ENCODE assay signal across 30 mouse cellular contexts in the genomic region with DNA sequence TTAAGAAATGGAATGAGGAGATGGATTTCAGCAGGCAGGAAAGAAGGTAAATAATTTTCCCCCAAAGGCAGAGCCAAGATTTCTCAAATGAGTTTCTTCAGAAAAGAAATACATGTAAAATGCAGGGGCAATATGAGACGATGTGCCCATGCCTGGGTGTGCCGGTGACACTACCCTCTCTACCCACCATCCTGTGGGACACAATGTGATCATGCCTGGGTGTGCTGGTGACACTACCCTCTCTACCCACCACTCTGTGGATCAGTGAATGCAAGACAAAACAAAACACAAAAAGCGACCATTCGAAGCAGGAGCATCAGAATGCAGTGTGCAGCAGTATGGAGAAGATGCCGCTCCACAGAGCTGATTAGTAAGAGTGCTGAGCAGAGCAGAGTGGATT.
DNase-seq lines count a peak whose midpoint lies in the region; ATAC-seq lines count a peak whose summit lies in the region.
"Had no signal": no experiment of that assay in that cellular context is flagged by ENCODE, and none has a peak within 500 bp of the region (broad histone marks: within the 10 kb centered on the region; RNA-seq: fewer than 3 reads in every experiment).

No protein-coding gene starts in this region.

- no peaks in the 10 kb centered on the region for H3K27me3 ChIP-seq in forebrain, embryonic 16.5 days (replicated peaks; ENCODE audit: control insufficient read depth, insufficient read depth, low read length)
- H3K27me3 ChIP-seq in forebrain, embryonic 11.5 days (ENCODE audit: control insufficient read depth, insufficient read depth, low read length) = no peaks in the 10 kb centered on the region
- no peaks in the 10 kb centered on the region for H3K27me3 ChIP-seq in hindbrain, embryonic 14.5 days (ENCODE audit: control insufficient read depth, insufficient read depth, low read length)
- no peaks in the 10 kb centered on the region for H3K27me3 ChIP-seq in hindbrain, embryonic 11.5 days (ENCODE audit: control insufficient read depth, insufficient read depth, low read length)
- no peaks in the 10 kb centered on the region for H3K27me3 ChIP-seq in midbrain, embryonic 13.5 days
- H3K27me3 ChIP-seq in midbrain, embryonic 10.5 days (ENCODE audit: low read depth, poor library complexity, severe bottlenecking) = no peaks in the 10 kb centered on the region
- H3K27me3 ChIP-seq in neural tube, embryonic 13.5 days = no peaks in the 10 kb centered on the region
- no peaks in the 10 kb centered on the region for H3K27me3 ChIP-seq in neural tube, embryonic 15.5 days (replicated peaks)
- H3K27me3 ChIP-seq: CH12.LX; embryonic facial prominence, embryonic 13.5 days; embryonic facial prominence, embryonic 15.5 days; forebrain, embryonic 13.5 days; forebrain, embryonic 15.5 days had no signal

- no peak overlapping the region for H3K4me2 ChIP-seq in forebrain, embryonic 16.5 days (ENCODE audit: low read length)
- no peak overlapping the region for H3K4me2 ChIP-seq in forebrain, embryonic 11.5 days (ENCODE audit: low read depth, low read length, severe bottlenecking)
- no peak overlapping the region for H3K4me2 ChIP-seq in hindbrain, embryonic 14.5 days (replicated peaks)
- no peak overlapping the region for H3K4me2 ChIP-seq in hindbrain, embryonic 11.5 days (replicated peaks; ENCODE audit: low read depth, low read length)
- no peak overlapping the region for H3K4me2 ChIP-seq in midbrain, embryonic 13.5 days (replicated peaks)
- H3K4me2 ChIP-seq in neural tube, embryonic 13.5 days = no peak overlapping the region
- no peak overlapping the region for H3K4me2 ChIP-seq in neural tube, embryonic 15.5 days
- H3K4me2 ChIP-seq: embryonic facial prominence, embryonic 13.5 days; embryonic facial prominence, embryonic 15.5 days; forebrain, embryonic 13.5 days; forebrain, embryonic 15.5 days had no signal

- H3K9ac ChIP-seq in forebrain, embryonic 16.5 days (replicated peaks; ENCODE audit: low read depth, low read length) = no peak overlapping the region
- H3K9ac ChIP-seq in forebrain, embryonic 11.5 days (ENCODE audit: low read length) = no peak overlapping the region
- H3K9ac ChIP-seq in hindbrain, embryonic 14.5 days = no peak overlapping the region
- H3K9ac ChIP-seq in hindbrain, embryonic 11.5 days (ENCODE audit: low read depth, low read length) = no peak overlapping the region
- H3K9ac ChIP-seq in midbrain, embryonic 13.5 days (replicated peaks) = no peak overlapping the region
- H3K9ac ChIP-seq in neural tube, embryonic 13.5 days = no peak overlapping the region
- H3K9ac ChIP-seq in neural tube, embryonic 15.5 days (replicated peaks) = no peak overlapping the region
- H3K9ac ChIP-seq: embryonic facial prominence, embryonic 13.5 days; embryonic facial prominence, embryonic 15.5 days; forebrain, embryonic 13.5 days; forebrain, embryonic 15.5 days had no signal

- H3K4me1 ChIP-seq in forebrain, embryonic 16.5 days (replicated peaks; ENCODE audit: control insufficient read depth, insufficient read depth, low read length) = peaks cover 4% of the 10 kb centered on the region; the same call in 1 of the 2 replicates
- H3K4me1 ChIP-seq in forebrain, embryonic 11.5 days (replicated peaks; ENCODE audit: control insufficient read depth, insufficient read depth, low read length) = 0 out of 2 replicates have a peak, but pooled peaks cover 3% of the 10 kb centered on the region
- no peaks in the 10 kb centered on the region for H3K4me1 ChIP-seq in hindbrain, embryonic 14.5 days (replicated peaks; ENCODE audit: control insufficient read depth, insufficient read depth, low read length)
- H3K4me1 ChIP-seq in hindbrain, embryonic 11.5 days (replicated peaks; ENCODE audit: control insufficient read depth, insufficient read depth, low read length) = no peaks in the 10 kb centered on the region
- peaks cover 12% of the 10 kb centered on the region; the same call in 1 of the 2 replicates for H3K4me1 ChIP-seq in midbrain, embryonic 13.5 days (replicated peaks)
- peaks cover 19% of the 10 kb centered on the region for H3K4me1 ChIP-seq in midbrain, embryonic 10.5 days
- no peaks in the 10 kb centered on the region for H3K4me1 ChIP-seq in neural tube, embryonic 13.5 days (replicated peaks)
- no peaks in the 10 kb centered on the region for H3K4me1 ChIP-seq in neural tube, embryonic 15.5 days
- H3K4me1 ChIP-seq: embryonic facial prominence, embryonic 13.5 days; embryonic facial prominence, embryonic 15.5 days had no signal

- no peak for DNase-seq in forebrain, embryonic 11.5 days (ENCODE audit: low spot score)
- DNase-seq in hindbrain, embryonic 14.5 days (ENCODE audit: low spot score) = no peak
- DNase-seq in hindbrain, embryonic 11.5 days (ENCODE audit: low spot score) = no peak
- DNase-seq in midbrain, embryonic 10.5 days (ENCODE audit: low spot score) = no peak
- DNase-seq: adrenal gland, adult 8-10 months; adrenal gland, postnatal 14 days; adrenal gland, postnatal 36 days; B cell, adult 2 months; cerebellum, adult 11 months; cerebellum, adult 18-20 months; cerebellum, adult 8-10 months; cerebellum, adult 9-11 months; cerebellum, postnatal 14 days; cerebellum, postnatal 36 days; embryo, embryonic 11 days had no signal

- H3K9me3 ChIP-seq in forebrain, embryonic 16.5 days (ENCODE audit: control insufficient read depth, low read length) = no peaks in the 10 kb centered on the region
- H3K9me3 ChIP-seq in forebrain, embryonic 11.5 days (ENCODE audit: control insufficient read depth, low read length) = no peaks in the 10 kb centered on the region
- no peaks in the 10 kb centered on the region for H3K9me3 ChIP-seq in hindbrain, embryonic 14.5 days (ENCODE audit: control insufficient read depth, low read length)
- no peaks in the 10 kb centered on the region for H3K9me3 ChIP-seq in hindbrain, embryonic 11.5 days (ENCODE audit: control insufficient read depth, low read length)
- H3K9me3 ChIP-seq in midbrain, embryonic 13.5 days = no peaks in the 10 kb centered on the region
- no peaks in the 10 kb centered on the region for H3K9me3 ChIP-seq in midbrain, embryonic 10.5 days (replicated peaks)
- no peaks in the 10 kb centered on the region for H3K9me3 ChIP-seq in neural tube, embryonic 13.5 days
- H3K9me3 ChIP-seq in neural tube, embryonic 15.5 days (replicated peaks) = no peaks in the 10 kb centered on the region
- H3K9me3 ChIP-seq: embryonic facial prominence, embryonic 13.5 days; embryonic facial prominence, embryonic 15.5 days; forebrain, embryonic 10.5 days; forebrain, embryonic 13.5 days; forebrain, embryonic 15.5 days; G1E had no signal

- no peak overlapping the region for H3K4me3 ChIP-seq in forebrain, embryonic 16.5 days (replicated peaks; ENCODE audit: low read length)
- H3K4me3 ChIP-seq in forebrain, embryonic 11.5 days (ENCODE audit: low read depth, low read length) = no peak overlapping the region
- no peak overlapping the region for H3K4me3 ChIP-seq in hindbrain, embryonic 14.5 days (replicated peaks; ENCODE audit: low read length)
- H3K4me3 ChIP-seq in hindbrain, embryonic 11.5 days (ENCODE audit: low read depth, low read length) = no peak overlapping the region
- H3K4me3 ChIP-seq in midbrain, embryonic 13.5 days (replicated peaks) = no peak overlapping the region
- no peak overlapping the region for H3K4me3 ChIP-seq in midbrain, embryonic 10.5 days
- no peak overlapping the region for H3K4me3 ChIP-seq in neural tube, embryonic 13.5 days
- no peak overlapping the region for H3K4me3 ChIP-seq in neural tube, embryonic 15.5 days (replicated peaks)
- H3K4me3 ChIP-seq: embryonic facial prominence, embryonic 13.5 days; embryonic facial prominence, embryonic 15.5 days; erythroblast, embryonic 14.5 days; forebrain, embryonic 10.5 days; forebrain, embryonic 13.5 days; forebrain, embryonic 15.5 days had no signal

- H3K36me3 ChIP-seq in forebrain, embryonic 16.5 days (ENCODE audit: control insufficient read depth, insufficient read depth) = no peaks in the 10 kb centered on the region
- H3K36me3 ChIP-seq in forebrain, embryonic 11.5 days (ENCODE audit: control insufficient read depth, insufficient read depth, low read length) = no peaks in the 10 kb centered on the region
- H3K36me3 ChIP-seq in hindbrain, embryonic 14.5 days (replicated peaks; ENCODE audit: control insufficient read depth, insufficient read depth) = no peaks in the 10 kb centered on the region
- no peaks in the 10 kb centered on the region for H3K36me3 ChIP-seq in hindbrain, embryonic 11.5 days (ENCODE audit: control insufficient read depth, insufficient read depth, low read length)
- no peaks in the 10 kb centered on the region for H3K36me3 ChIP-seq in midbrain, embryonic 13.5 days
- no peaks in the 10 kb centered on the region for H3K36me3 ChIP-seq in midbrain, embryonic 10.5 days
- H3K36me3 ChIP-seq in neural tube, embryonic 13.5 days = no peaks in the 10 kb centered on the region
- no peaks in the 10 kb centered on the region for H3K36me3 ChIP-seq in neural tube, embryonic 15.5 days
- H3K36me3 ChIP-seq: embryonic facial prominence, embryonic 13.5 days; embryonic facial prominence, embryonic 15.5 days; forebrain, embryonic 10.5 days; forebrain, embryonic 15.5 days; G1E had no signal

- peak; percentile 8; the same call in 1 of the 2 replicates for ATAC-seq in forebrain, embryonic 16.5 days
- no peak for ATAC-seq in forebrain, embryonic 11.5 days (replicated peaks; ENCODE audit: low FRiP score)
- ATAC-seq in hindbrain, embryonic 14.5 days (ENCODE audit: low FRiP score) = no peak
- no peak for ATAC-seq in hindbrain, embryonic 11.5 days (ENCODE audit: low FRiP score)
- 0 out of 2 replicates have a peak, but pooled peaks have one; percentile 48 for ATAC-seq in midbrain, embryonic 13.5 days
- no peak; the same call in 1 of the 2 replicates for ATAC-seq in neural tube, embryonic 13.5 days (ENCODE audit: low read depth)
- ATAC-seq in neural tube, embryonic 15.5 days (ENCODE audit: low FRiP score) = no peak; the same call in 1 of the 2 replicates
- ATAC-seq: activated CD4-positive, CD25-positive, alpha-beta regulatory T cell, adult 4 months; CD4-positive, CD25-positive, alpha-beta regulatory T cell, adult 4 months; forebrain, embryonic 13.5 days; forebrain, embryonic 15.5 days; Patski had no signal

- H3K27ac ChIP-seq in forebrain, embryonic 16.5 days (ENCODE audit: low read length) = no peak overlapping the region
- no peak overlapping the region for H3K27ac ChIP-seq in forebrain, embryonic 11.5 days (ENCODE audit: low read depth, low read length)
- H3K27ac ChIP-seq in hindbrain, embryonic 14.5 days = peak overlapping the region; percentile 55
- no peak overlapping the region for H3K27ac ChIP-seq in hindbrain, embryonic 11.5 days (ENCODE audit: low read depth, low read length)
- no peak overlapping the region for H3K27ac ChIP-seq in midbrain, embryonic 13.5 days
- H3K27ac ChIP-seq in midbrain, embryonic 10.5 days (replicated peaks) = no peak overlapping the region
- H3K27ac ChIP-seq in neural tube, embryonic 13.5 days (replicated peaks) = peak overlapping the region; percentile 30; the same call in 1 of the 2 replicates
- H3K27ac ChIP-seq in neural tube, embryonic 15.5 days (replicated peaks) = no peak overlapping the region
- H3K27ac ChIP-seq: embryonic facial prominence, embryonic 13.5 days; embryonic facial prominence, embryonic 15.5 days; forebrain, embryonic 10.5 days; forebrain, embryonic 13.5 days; forebrain, embryonic 15.5 days had no signal

- 68% methylated on average over 5 of the region's 5 CpGs for WGBS in forebrain, embryonic 16.5 days
- 83% methylated on average over 5 of the region's 5 CpGs for WGBS in forebrain, embryonic 11.5 days
- WGBS in hindbrain, embryonic 14.5 days = 79% methylated on average over 5 of the region's 5 CpGs
- 90% methylated on average over 5 of the region's 5 CpGs for WGBS in hindbrain, embryonic 11.5 days
- WGBS in midbrain, embryonic 13.5 days = 84% methylated on average over 5 of the region's 5 CpGs
- WGBS in midbrain, embryonic 10.5 days = 83% methylated on average over 5 of the region's 5 CpGs
- 85% methylated on average over 5 of the region's 5 CpGs for whole genome bisulfite sequencing in neural tube, embryonic 13.5 days
- 90% methylated on average over 5 of the region's 5 CpGs for WGBS in neural tube, embryonic 15.5 days

Comparison
In these comparisons a context has a peak if more than half of its experiments do, and no peak if none do; other contexts are left out.
1. ATAC-seq: peak in forebrain, embryonic 16.5 days (single experiment) and midbrain, embryonic 13.5 days (single experiment); none in forebrain, embryonic 11.5 days (single experiment), hindbrain, embryonic 14.5 days (single experiment), hindbrain, embryonic 11.5 days (single experiment), neural tube, embryonic 13.5 days (single experiment) and neural tube, embryonic 15.5 days (single experiment).
2. H3K27ac ChIP-seq: peak in hindbrain, embryonic 14.5 days (single experiment) and neural tube, embryonic 13.5 days (single experiment); none in forebrain, embryonic 16.5 days (single experiment), forebrain, embryonic 11.5 days (single experiment), hindbrain, embryonic 11.5 days (single experiment), midbrain, embryonic 13.5 days (single experiment), midbrain, embryonic 10.5 days (single experiment) and neural tube, embryonic 15.5 days (single experiment).